Mouse (Mus musculus) frontal cortex, postnatal 36 days (tissue): ENCODE data around the gene Tll1.

Experiments used
- DNase-seq, 2 experiments: peaks; one replicate each; pipeline ENCODE4 v3.0.0; 2022; ENCODE audit warnings: low spot score in 2 of 2

The Tll1 gene

GRCm38 (mm10) chr8:64206024-64206385 lies at the start of gene Tll1:
TSS of gene Tll1 (minus strand) at chr8:64206271.
- DNase-seq = peak; percentile 8 to 19

GRCm38 (mm10) chr8:64238645-64239044 lies 32.6 kb upstream of the Tll1 start:
- no peak for DNase-seq

- no peak for DNase-seq
Measured at GRCm38 (mm10) chr8:64221600-64221999, 15.5 kb upstream of the Tll1 start.

GRCm38 (mm10) chr8:64217644-64218043 lies 11.6 kb upstream of the Tll1 start:
- DNase-seq = no peak

DNA sequence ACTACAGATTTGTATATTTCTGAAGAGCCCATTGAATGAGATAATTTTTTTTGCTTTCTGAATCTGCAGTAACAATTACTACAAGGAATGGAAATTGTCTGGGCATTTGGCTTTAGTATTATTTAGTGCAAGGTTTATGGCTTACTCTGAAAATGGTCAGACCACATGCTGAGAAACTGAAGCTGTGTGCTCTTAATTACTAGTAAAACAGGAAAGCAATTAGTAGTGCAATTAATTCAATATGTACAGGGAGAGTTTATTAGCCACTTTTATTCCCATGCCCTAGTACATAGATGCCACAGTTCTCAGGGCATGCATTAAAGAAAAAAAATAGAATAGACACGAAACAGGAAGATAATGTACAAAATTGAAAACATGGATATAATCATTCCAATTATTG lies 10.2 kb upstream of the Tll1 start:
- DNase-seq = no peak

DNA sequence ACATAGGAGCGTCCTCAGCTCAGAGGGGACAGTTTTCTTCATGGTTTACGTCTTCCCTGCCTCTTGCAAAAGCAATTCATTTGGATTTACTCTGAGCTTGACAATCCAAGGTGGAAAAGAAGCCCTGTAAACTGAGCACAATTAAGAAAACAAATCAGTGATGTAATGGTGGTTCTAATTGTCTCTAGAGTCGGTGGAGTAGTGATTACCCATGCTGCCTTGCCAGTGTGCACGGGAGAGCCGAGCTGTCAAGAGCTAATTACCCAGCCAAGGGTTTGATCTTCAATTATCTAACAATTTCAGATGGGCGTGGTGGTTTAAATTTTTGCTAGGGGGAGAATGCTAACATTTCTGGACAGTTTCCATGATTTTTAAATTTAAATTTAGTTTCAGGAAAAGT lies 9.3 kb upstream of the Tll1 start:
- no peak for DNase-seq

DNA sequence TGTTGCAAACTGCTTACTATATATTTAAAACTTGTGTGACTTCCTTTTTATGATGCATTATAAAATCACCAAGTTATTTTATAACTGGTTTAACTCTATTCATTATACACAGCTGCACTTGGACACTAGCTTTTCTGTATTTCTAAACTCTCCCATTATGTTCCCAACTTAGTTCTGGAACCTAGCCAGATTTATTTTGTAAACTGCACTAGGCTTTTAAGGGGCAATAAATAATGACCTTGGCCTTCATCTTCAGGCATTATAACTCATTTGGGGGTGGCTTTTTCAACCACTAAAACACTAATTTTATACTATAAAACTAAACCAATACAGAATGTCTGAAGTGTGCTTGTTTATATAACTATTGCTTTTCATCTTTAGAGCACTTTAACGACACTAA lies 8.8 kb upstream of the Tll1 start:
- no peak for DNase-seq

GRCm38 (mm10) chr8:64206411-64206861 lies 365 bp upstream of the Tll1 start:
- peak; percentile 36 to 39 for DNase-seq

- peak; percentile 20 to 27 for DNase-seq
Measured at GRCm38 (mm10) chr8:64205321-64206023, 599 bp downstream of the Tll1 start.

GRCm38 (mm10) chr8:64204801-64205311 lies 1.2 kb downstream of the Tll1 start:
- no peak for DNase-seq

GRCm38 (mm10) chr8:64204167-64204566 lies 1.9 kb downstream of the Tll1 start:
- peak; percentile 25 to 33 for DNase-seq

- DNase-seq = no peak
Measured at GRCm38 (mm10) chr8:64198326-64198725, 7.7 kb downstream of the Tll1 start.

- DNase-seq = no peak
Measured at GRCm38 (mm10) chr8:64193421-64193820, 12.7 kb downstream of the Tll1 start.

- no peak for DNase-seq
Measured at GRCm38 (mm10) chr8:64187881-64188280, 18.2 kb downstream of the Tll1 start.

GRCm38 (mm10) chr8:64176931-64177330 lies 29.1 kb downstream of the Tll1 start:
- DNase-seq = no peak

GRCm38 (mm10) chr8:64174916-64175315 lies 31.2 kb downstream of the Tll1 start:
- no peak for DNase-seq

DNA sequence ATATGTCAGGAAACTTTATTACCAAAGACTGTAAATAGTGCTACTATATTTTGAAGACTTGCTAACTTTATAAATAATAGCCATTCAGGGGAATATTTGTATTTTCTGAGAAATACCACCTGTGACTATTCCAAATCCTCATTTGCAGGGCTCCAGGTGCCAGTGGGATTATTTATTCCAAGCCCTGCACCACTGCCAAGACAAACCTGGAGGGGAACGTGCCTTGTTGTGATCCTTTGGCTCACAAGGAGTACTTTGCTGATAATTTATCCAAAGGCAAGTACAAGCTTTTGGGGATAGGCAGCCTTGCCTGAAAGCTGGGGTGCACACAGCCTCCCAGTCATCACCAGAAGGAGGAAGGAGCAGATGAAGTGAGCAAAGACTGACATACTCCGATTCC lies 32.3 kb downstream of the Tll1 start:
- DNase-seq = no peak

- no peak for DNase-seq
Measured at GRCm38 (mm10) chr8:64152899-64153891, 52.9 kb downstream of the Tll1 start.

GRCm38 (mm10) chr8:64152216-64152804 lies 53.8 kb downstream of the Tll1 start:
- DNase-seq = peak; percentile 11 to 31

DNA sequence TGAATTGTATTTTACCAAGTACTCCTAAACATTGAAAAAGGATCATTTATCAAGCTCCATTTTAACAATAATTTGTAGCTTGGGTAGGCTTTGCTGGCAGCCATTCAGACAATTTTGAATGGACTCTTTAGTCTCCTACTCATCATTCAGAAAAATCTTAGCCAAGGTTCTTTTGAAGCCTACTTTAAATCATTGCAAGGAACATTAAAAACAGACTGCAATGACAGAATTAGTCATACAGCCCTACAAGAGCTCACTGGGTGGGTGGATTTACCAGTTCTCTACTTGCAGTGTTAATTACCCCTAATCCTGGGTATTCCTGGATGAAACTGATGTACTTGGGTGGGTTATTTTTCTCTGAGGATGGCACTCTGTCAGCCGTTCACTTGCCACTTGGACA lies 69.5 kb downstream of the Tll1 start:
- DNase-seq = peak; percentile 17 to 24

DNA sequence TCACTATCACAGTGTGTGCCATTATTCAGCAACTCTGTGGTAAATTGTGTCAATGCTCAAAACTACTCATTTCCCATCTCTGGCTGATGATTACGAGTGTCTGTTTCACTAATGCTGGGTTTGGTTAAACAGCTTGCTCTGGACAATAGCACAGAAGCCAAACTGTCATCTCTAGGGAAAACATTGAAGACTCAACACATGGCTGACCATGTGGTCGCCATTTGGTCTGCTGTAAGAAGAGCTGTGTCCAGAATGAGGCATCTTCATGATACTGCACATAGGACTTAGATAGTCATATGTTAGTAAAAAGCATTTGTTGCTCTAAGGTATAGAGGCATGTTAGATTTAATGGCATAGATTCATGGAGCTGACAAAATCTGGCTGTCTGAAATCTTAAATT lies 98.9 kb downstream of the Tll1 start:
- DNase-seq = no peak

GRCm38 (mm10) chr8:64073396-64073795 lies 132.7 kb downstream of the Tll1 start:
- DNase-seq = no peak
